In genomic region chr3:97298856-97299465, GRCm38 (mm10) we compare ENCODE assay signal across 9 mouse cellular contexts. TPM values are rescaled to one million over a fixed set of nuclear protein-coding genes. Genes with fewer than 3 reads are reported as not detected.
DNase-seq lines count a peak whose midpoint lies in the region; ATAC-seq and TF ChIP-seq lines count a peak whose summit lies in the region.
"Had no signal": no experiment of that assay in that cellular context is flagged by ENCODE, and none has a peak within 500 bp of the region (broad histone marks: within the 10 kb centered on the region; RNA-seq: fewer than 3 reads in every experiment).

No protein-coding gene starts in this region.

- peak overlapping the region in 1 of 2 experiments; percentile 81; a peak in 2 of 4 replicates for H3K4me3 ChIP-seq in heart, embryonic 14.5 days (ENCODE audit: control insufficient read depth in 1 of 2, insufficient read depth in 1 of 2, low read depth in 1 of 2, low read length in 2 of 2)
- peak overlapping the region; percentile 86 for H3K4me3 ChIP-seq in embryonic facial prominence, embryonic 11.5 days (ENCODE audit: low read depth, low read length)
- H3K4me3 ChIP-seq in intestine, embryonic 15.5 days (replicated peaks), result no peak overlapping the region
- no peak overlapping the region for H3K4me3 ChIP-seq in midbrain, embryonic 16.5 days (ENCODE audit: low read depth, low read length)
- no peak overlapping the region for H3K4me3 ChIP-seq in left cerebral cortex, adult 2 months

- no peaks in the 10 kb centered on the region for H3K36me3 ChIP-seq in heart, embryonic 14.5 days (ENCODE audit: control insufficient read depth, insufficient read depth, low read length)
- no peaks in the 10 kb centered on the region for H3K36me3 ChIP-seq in embryonic facial prominence, embryonic 11.5 days (replicated peaks; ENCODE audit: control insufficient read depth, insufficient read depth, low read depth, low read length)
- no peaks in the 10 kb centered on the region for H3K36me3 ChIP-seq in intestine, embryonic 15.5 days
- no peaks in the 10 kb centered on the region for H3K36me3 ChIP-seq in midbrain, embryonic 16.5 days (ENCODE audit: control insufficient read depth, insufficient read depth, low read length)

- H3K4me2 ChIP-seq in heart, embryonic 14.5 days (ENCODE audit: low read length), result peak overlapping the region; percentile 89
- peak overlapping the region; percentile 74 for H3K4me2 ChIP-seq in embryonic facial prominence, embryonic 11.5 days (ENCODE audit: low read depth, low read length)
- H3K4me2 ChIP-seq in intestine, embryonic 15.5 days (replicated peaks), result peak overlapping the region; percentile 82
- peak overlapping the region; percentile 79 for H3K4me2 ChIP-seq in midbrain, embryonic 16.5 days (ENCODE audit: low read length)

- peak overlapping the region; percentile 94 for H3K9ac ChIP-seq in heart, embryonic 14.5 days (ENCODE audit: low read length)
- H3K9ac ChIP-seq in embryonic facial prominence, embryonic 11.5 days (replicated peaks; ENCODE audit: low read length), result peak overlapping the region; percentile 58
- H3K9ac ChIP-seq in intestine, embryonic 15.5 days, result no peak overlapping the region
- 0 out of 2 replicates have a peak overlapping the region, but pooled peaks have one; percentile 16 for H3K9ac ChIP-seq in midbrain, embryonic 16.5 days (ENCODE audit: low read depth, low read length)

- peak overlapping the region; percentile 56 to 96 for H3K27ac ChIP-seq in heart, embryonic 14.5 days (replicated peaks in 1 of 2; ENCODE audit: control insufficient read depth in 1 of 2, insufficient read depth in 1 of 2, low read depth in 2 of 2, low read length in 2 of 2)
- H3K27ac ChIP-seq in embryonic facial prominence, embryonic 11.5 days (replicated peaks; ENCODE audit: low read depth, low read length), result peak overlapping the region; percentile 98
- H3K27ac ChIP-seq in intestine, embryonic 15.5 days, result peak overlapping the region; percentile 95; the same call in 1 of the 2 replicates
- H3K27ac ChIP-seq in midbrain, embryonic 16.5 days (ENCODE audit: low read length), result peak overlapping the region; percentile 92
- no peak overlapping the region for H3K27ac ChIP-seq in left cerebral cortex, adult 2 months

- TF ChIP-seq CTCF in left cerebral cortex, adult 2 months (IDR thresholded peaks at IDR 0.05), result no peak

- WGBS in heart, embryonic 14.5 days, result 24% methylated on average over 9 of the region's 10 CpGs
- 38% methylated on average over 10 of the region's 10 CpGs for WGBS in embryonic facial prominence, embryonic 11.5 days
- 24% methylated on average over 10 of the region's 10 CpGs for WGBS in intestine, embryonic 15.5 days
- 32% methylated on average over 10 of the region's 10 CpGs for WGBS in midbrain, embryonic 16.5 days

- H3K4me1 ChIP-seq in heart, embryonic 14.5 days (ENCODE audit: control insufficient read depth in 2 of 2, insufficient read depth in 2 of 2, low read length in 2 of 2), result peaks cover 16 to 33% of the 10 kb centered on the region in 2 experiments
- no peaks in the 10 kb centered on the region for H3K4me1 ChIP-seq in embryonic facial prominence, embryonic 11.5 days (ENCODE audit: control insufficient read depth, insufficient read depth, low read length)
- peaks cover 13% of the 10 kb centered on the region for H3K4me1 ChIP-seq in intestine, embryonic 15.5 days (replicated peaks)
- peaks cover 22% of the 10 kb centered on the region for H3K4me1 ChIP-seq in midbrain, embryonic 16.5 days (ENCODE audit: control insufficient read depth, insufficient read depth, low read length)

- no peaks in the 10 kb centered on the region for H3K9me3 ChIP-seq in heart, embryonic 14.5 days (ENCODE audit: control insufficient read depth, low read length)
- no peaks in the 10 kb centered on the region for H3K9me3 ChIP-seq in embryonic facial prominence, embryonic 11.5 days (replicated peaks; ENCODE audit: control insufficient read depth, low read length)
- no peaks in the 10 kb centered on the region for H3K9me3 ChIP-seq in intestine, embryonic 15.5 days
- 0 out of 2 replicates have a peak, but pooled peaks cover 2% of the 10 kb centered on the region for H3K9me3 ChIP-seq in midbrain, embryonic 16.5 days (replicated peaks; ENCODE audit: control insufficient read depth, low read length, poor library complexity, severe bottlenecking)

- H3K27me3 ChIP-seq in heart, embryonic 14.5 days (ENCODE audit: control insufficient read depth, insufficient read depth, low read length), result no peaks in the 10 kb centered on the region
- H3K27me3 ChIP-seq in embryonic facial prominence, embryonic 11.5 days (ENCODE audit: control insufficient read depth, insufficient read depth, low read length), result no peaks in the 10 kb centered on the region
- H3K27me3 ChIP-seq in intestine, embryonic 15.5 days (replicated peaks), result no peaks in the 10 kb centered on the region
- H3K27me3 ChIP-seq in midbrain, embryonic 16.5 days (ENCODE audit: control insufficient read depth, insufficient read depth, low read depth, low read length), result no peaks in the 10 kb centered on the region
- H3K27me3 ChIP-seq: CH12.LX had no signal

- no peak for DNase-seq in heart, adult 8-10 months (ENCODE audit: low spot score)
- peak; percentile 44 for DNase-seq in embryonic facial prominence, embryonic 11.5 days (ENCODE audit: low spot score)
- DNase-seq in urinary bladder, adult 18-20 months (ENCODE audit: low spot score in 2 of 2), result no peak
- DNase-seq in left cerebral cortex, adult 2 months (ENCODE audit: extremely low spot score in 1 of 2, low spot score in 2 of 2), result no peak
- DNase-seq in layer of hippocampus, postnatal 25 days (ENCODE audit: extremely low spot score in 1 of 2, low spot score in 1 of 2), result no peak

- ATAC-seq in heart, embryonic 14.5 days (ENCODE audit: insufficient number of reproducible peaks, insufficient read depth, low FRiP score, low read depth), result 0 out of 2 replicates have a peak, but pooled peaks have one; percentile 27
- ATAC-seq in embryonic facial prominence, embryonic 11.5 days (replicated peaks; ENCODE audit: insufficient number of reproducible peaks, low FRiP score, low TSS enrichment, low read depth), result no peak; the same call in 1 of the 2 replicates
- 0 out of 2 replicates have a peak, but pooled peaks have one; percentile 14 for ATAC-seq in intestine, embryonic 15.5 days
- no peak for ATAC-seq in midbrain, embryonic 16.5 days

- intact Hi-C loops in left cerebral cortex, adult 2 months (cut with DNase I), result loop anchor here (1.0 to 5.0 kb wide), 2 partner anchors 72 to 223 kb away; no protein-coding TSS in a partner anchor

RNA-seq across cellular contexts. Expression of gene Bcl9, which starts 1.2 kb away (rescaled TPM):
- 30.5 and 32.1 TPM in 2 replicates for polyA plus RNA-seq in heart, embryonic 14.5 days (2014; fragmentation: Nextera tagmentation; extraction: Ambion mirVana)
- 10 to 100 TPM; 16.8 to 26.1 (median 24.4) TPM for total RNA-seq in heart, adult 8-10 months (2022)
- polyA plus RNA-seq in embryonic facial prominence, embryonic 11.5 days (2014; fragmentation: Nextera tagmentation; extraction: Ambion mirVana), result 68.1 and 74.0 TPM in 2 replicates
- polyA plus RNA-seq in intestine, embryonic 15.5 days (2015; fragmentation: Nextera tagmentation; extraction: Ambion mirVana), result 46.2 and 47.0 TPM in 2 replicates
- 78.3 and 92.4 TPM in 2 replicates for polyA plus RNA-seq in midbrain, embryonic 16.5 days (2015; fragmentation: Nextera tagmentation; extraction: Ambion mirVana)
- 10 to 100 TPM; 55.3 to 60.0 TPM for total RNA-seq in left cerebral cortex, adult 2 months (2021)
- total RNA-seq in layer of hippocampus, postnatal 25 days (2021), result 10 to 100 TPM; 49.3 to 69.1 TPM

Comparison
In these comparisons a context has a peak if more than half of its experiments do, and no peak if none do; other contexts are left out.
1. ATAC-seq: peak in heart, embryonic 14.5 days (single experiment) and intestine, embryonic 15.5 days (single experiment); none in embryonic facial prominence, embryonic 11.5 days (single experiment) and midbrain, embryonic 16.5 days (single experiment).
2. Peak in every context shown above with its lines, with median percentiles within 50 percentile points of each other: H3K4me2 ChIP-seq.